Mouse (Mus musculus) stomach, embryonic 14.5 days (tissue): ENCODE results near the gene Cyp8b1. TPM values are rescaled to one million over a fixed set of nuclear protein-coding genes. Genes with fewer than 3 reads are reported as not detected.

ENCODE experiments used
- ATAC-seq: fragments of 200-750 bp; cut with Nextera tagmentation; 2 replicates; pipeline ENCODE4 v1.8.0; 2017; ENCODE audit warnings: low read depth, moderate TSS enrichment; ENCODE audit not compliant: insufficient number of reproducible peaks, insufficient read depth, low FRiP score
- H3K27ac ChIP-seq: fragments of 300-500 bp; sonication (generic); 2 replicates; pipeline ENCODE4 v1.5.1; 2014; ENCODE audit warnings: mild to moderate bottlenecking, low read length, moderate library complexity, mixed read lengths
- H3K27me3 ChIP-seq: fragments of 300-500 bp; sonication (generic); 2 replicates; pipeline ENCODE4 v1.6.1; 2014; ENCODE audit warnings: low read length, control low read depth, mixed read lengths; ENCODE audit not compliant: control insufficient read depth, insufficient read depth
- H3K36me3 ChIP-seq: fragments of 300-500 bp; sonication (generic); 2 replicates; pipeline ENCODE4 v1.6.1; 2014; ENCODE audit warnings: mild to moderate bottlenecking, control low read depth, low read length, moderate library complexity, mixed read lengths; ENCODE audit not compliant: control insufficient read depth, insufficient read depth
- H3K4me1 ChIP-seq: fragments of 300-500 bp; sonication (generic); 2 replicates; pipeline ENCODE4 v1.6.1; 2014; ENCODE audit warnings: low read length, control low read depth, mixed read lengths; ENCODE audit not compliant: control insufficient read depth, insufficient read depth
- H3K4me2 ChIP-seq: fragments of 300-500 bp; sonication (generic); replicated peaks from 2 replicates; pipeline ENCODE4 v1.6.1; 2014; ENCODE audit warnings: low read depth, low read length, control low read depth
- H3K4me3 ChIP-seq: fragments of 300-500 bp; sonication (generic); 2 replicates; pipeline ENCODE4 v1.5.1; 2014; ENCODE audit warnings: low read depth, low read length, control low read depth
- H3K9ac ChIP-seq: fragments of 300-500 bp; sonication (generic); replicated peaks from 2 replicates; pipeline ENCODE4 v1.6.1; 2014; ENCODE audit warnings: low read depth, mild to moderate bottlenecking, control low read depth, low read length, moderate library complexity, mixed read lengths
- H3K9me3 ChIP-seq: fragments of 300-500 bp; sonication (generic); 2 replicates; pipeline ENCODE4 v1.6.1; 2016; ENCODE audit warnings: low read depth, low read length, control low read depth; ENCODE audit not compliant: control insufficient read depth
- WGBS: fragments of 180-500 bp; shearing (Covaris S2); extraction: QIAGEN DNeasy Blood & Tissue Kit; methylation state at CpG from one replicate; pipeline ENCODE4 v1.1.7; 2014; 5-methylcytosine and 5-hydroxymethylcytosine counted together
- polyA plus RNA-seq: library from polyadenylated mRNA; unstranded; fragments of >200 nt; fragmentation: Nextera tagmentation; extraction: Ambion mirVana; gene quantifications from 2 replicates; pipeline ENCODE4 v1.2.1, GENCODE M21; 2014

Cyp8b1 gene
- polyA plus RNA-seq, 1 experiment from 2014 or later: not detected

DNA sequence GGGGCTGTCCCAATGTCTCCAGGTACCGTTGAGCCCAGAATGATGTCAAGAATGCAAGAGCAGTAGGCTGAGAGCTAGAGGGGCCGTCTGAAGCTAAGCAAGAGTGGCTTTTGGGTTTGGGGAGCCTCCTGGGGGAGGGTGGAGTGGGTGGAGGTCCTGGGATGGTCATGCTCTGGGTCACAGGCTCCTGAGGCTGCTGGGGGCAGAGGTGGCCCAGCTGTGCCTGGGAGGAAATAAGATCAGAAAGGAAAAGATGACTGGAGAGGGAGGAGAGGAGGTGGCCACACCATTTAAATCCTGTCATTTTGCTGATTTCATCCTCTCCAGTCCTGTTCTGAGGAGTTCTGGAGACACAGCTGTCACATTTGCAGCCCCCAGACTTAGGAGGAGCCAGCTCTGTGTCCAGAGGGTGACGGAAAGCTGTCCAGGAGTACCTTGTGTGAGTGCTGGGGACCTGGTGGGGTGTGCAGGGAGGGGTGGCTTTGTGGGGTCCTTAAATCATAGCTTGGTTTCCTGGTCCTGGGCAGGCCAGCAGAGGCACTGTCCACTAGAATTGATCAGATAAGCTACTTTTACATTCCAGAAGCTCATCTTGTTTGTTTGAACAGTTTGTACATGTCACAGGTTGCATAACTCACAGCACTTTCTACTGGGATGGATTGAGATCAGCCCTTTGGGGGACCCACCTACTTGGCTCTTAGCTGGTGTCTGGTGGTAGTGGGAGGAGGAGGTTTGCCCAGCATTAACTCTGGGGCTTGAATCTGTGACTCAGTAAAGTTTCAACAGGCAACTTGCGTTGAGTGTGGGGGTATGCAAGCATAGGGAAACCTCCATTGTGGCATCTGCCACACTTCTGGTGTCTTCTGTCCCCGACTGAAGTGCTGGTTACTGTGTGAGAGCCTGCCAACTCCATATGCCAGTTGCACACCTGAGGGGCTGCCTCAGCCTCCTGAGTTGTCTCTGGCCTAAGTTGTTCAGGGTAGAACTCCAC lies 14.1 kb downstream of the Cyp8b1 start:
- Histone ChIP-seq H3K9ac (no peak overlapping the region), H3K9me3 (no peaks in the 10 kb centered on the region), H3K4me2 (no peak overlapping the region), H3K27ac (no peak overlapping the region), H3K27me3 (no peaks in the 10 kb centered on the region), H3K4me3 (no peak overlapping the region), H3K36me3 (no peaks in the 10 kb centered on the region), H3K4me1 (no peaks in the 10 kb centered on the region)
- ATAC-seq: no peak
- WGBS: 62% methylated on average over 5 of the region's 5 CpGs

DNA sequence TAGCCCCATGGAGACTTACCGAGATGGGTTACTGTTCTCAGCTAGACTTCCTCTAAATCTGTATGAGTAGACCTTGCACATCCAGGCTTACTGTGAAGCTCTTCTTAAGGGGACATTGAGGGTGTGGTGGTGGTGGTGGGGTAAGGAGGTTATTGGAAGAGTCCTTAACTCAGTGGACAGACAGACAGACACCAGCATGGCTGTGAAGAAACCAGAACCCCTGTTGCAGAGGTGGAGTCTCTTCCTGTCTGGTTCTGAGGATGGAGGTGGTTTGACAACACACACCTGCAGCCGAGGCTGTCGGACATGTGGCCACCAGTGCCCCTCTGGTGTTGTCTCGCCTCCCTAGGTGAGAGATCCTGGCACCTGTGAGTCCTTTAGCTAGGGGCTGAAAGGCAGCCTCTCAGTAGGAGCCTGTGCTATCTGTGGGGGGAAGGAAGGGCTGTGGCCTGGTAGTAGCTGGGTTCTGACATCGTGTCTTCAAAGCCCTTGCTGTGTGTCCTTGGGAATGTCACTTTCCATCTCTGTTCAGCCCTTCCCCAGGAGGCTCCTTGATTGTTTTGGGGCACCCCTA lies 15.7 kb downstream of the Cyp8b1 start:
- H3K4me2 ChIP-seq: no peak overlapping the region
- 80% methylated on average over 5 of the region's 5 CpGs for WGBS

DNA sequence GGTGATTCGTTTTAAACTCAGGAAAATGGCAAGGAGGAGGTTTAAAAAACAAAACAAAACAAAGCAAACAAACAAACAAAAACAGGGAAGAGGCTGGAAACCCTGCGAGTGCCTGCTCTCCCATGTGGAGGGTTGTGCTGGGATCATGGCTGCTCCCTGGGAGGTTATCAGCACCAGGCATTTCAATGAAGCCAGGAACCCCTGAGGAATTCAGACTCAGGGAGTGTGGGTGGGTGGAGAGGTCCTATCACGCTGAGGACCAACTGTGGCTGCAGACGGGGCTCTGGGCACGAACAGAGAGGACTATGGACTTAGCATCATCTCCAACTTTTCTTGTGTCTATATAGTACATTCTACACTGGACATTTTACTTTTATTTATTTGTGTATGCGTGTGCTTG lies 16.8 kb downstream of the Cyp8b1 start:
- no peak overlapping the region for H3K9ac ChIP-seq
- no peak overlapping the region for H3K27ac ChIP-seq
- no peaks in the 10 kb centered on the region for H3K36me3 ChIP-seq
- no peaks in the 10 kb centered on the region for H3K9me3 ChIP-seq
- H3K4me3 ChIP-seq: no peak overlapping the region
- no peaks in the 10 kb centered on the region for H3K27me3 ChIP-seq
- H3K4me1 ChIP-seq: peaks cover 12% of the 10 kb centered on the region; the same call in 1 of the 2 replicates
- ATAC-seq: no peak
- WGBS: 59% methylated on average over 6 of the region's 6 CpGs
- H3K4me2 ChIP-seq: no peak overlapping the region

More for the DNA sequence above, 15.7 kb downstream of the Cyp8b1 start:
- H3K4me1 ChIP-seq: peaks cover 8% of the 10 kb centered on the region; the same call in 1 of the 2 replicates
- H3K27me3 ChIP-seq: no peaks in the 10 kb centered on the region
- no peak for ATAC-seq
- H3K4me3 ChIP-seq: no peak overlapping the region
- H3K9ac ChIP-seq: no peak overlapping the region
- H3K27ac ChIP-seq: no peak overlapping the region
- H3K36me3 ChIP-seq: no peaks in the 10 kb centered on the region
- no peaks in the 10 kb centered on the region for H3K9me3 ChIP-seq

DNA sequence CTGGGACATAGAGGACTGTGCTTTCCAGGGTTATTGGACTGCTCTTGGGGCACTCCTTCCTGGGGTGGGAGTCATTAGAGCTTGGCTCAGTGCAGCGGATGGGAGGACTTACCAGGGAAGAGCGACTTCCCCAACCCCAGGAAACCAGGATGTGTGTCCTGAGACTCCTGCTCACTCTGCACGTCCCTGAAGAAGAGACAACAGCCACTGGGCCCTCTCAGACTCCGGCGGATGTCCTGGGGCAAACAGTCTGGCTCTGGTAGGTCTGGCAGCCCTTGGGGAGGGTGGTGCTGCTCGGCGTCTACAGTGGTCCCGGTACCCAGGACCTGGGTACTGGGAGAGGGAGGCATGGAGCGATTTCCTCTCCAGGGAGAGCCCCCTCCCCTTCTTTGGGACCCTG lies 17.9 kb downstream of the Cyp8b1 start, which contains the start of gene Ackr2:
Gene Ackr2 (plus strand): TSS at position 111 of the 400 bp plus-strand sequence.
- peak within 1 kb of the TSS; percentile 57; the same call in 1 of the 2 replicates for H3K27ac ChIP-seq
- H3K27me3 ChIP-seq: no peaks in the 10 kb centered on the region
- no peak for ATAC-seq
- no peak within 1 kb of the TSS for H3K4me2 ChIP-seq
- no peaks in the 10 kb centered on the region for H3K9me3 ChIP-seq
- peaks cover 16% of the 10 kb centered on the region; the same call in 1 of the 2 replicates for H3K4me1 ChIP-seq
- H3K36me3 ChIP-seq: no peaks in the 10 kb centered on the region
- H3K9ac ChIP-seq: no peak within 1 kb of the TSS
- WGBS: 76% methylated on average over 9 of the region's 9 CpGs
- H3K4me3 ChIP-seq: no peak within 1 kb of the TSS

DNA sequence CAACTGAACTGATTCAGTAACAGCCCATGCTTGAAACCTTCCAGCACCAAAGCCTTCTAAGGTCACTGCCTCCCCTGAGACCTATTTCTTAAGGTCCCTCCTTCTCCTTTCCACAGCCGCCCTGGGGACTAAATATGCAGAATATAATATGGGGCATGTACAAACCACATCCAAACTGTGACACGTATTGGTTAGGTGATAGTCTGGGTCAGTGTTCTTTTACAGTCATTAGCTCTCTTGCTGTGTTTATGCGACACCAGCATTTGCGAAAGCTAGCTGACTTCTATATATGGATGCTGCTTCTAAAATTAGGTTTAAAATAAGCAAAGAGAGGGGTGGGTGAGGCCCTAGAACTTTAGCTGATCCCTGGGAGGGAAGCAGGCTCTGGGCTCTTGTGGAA lies 19.3 kb downstream of the Cyp8b1 start:
- 57% methylated on average over 4 of the region's 4 CpGs for WGBS

DNA sequence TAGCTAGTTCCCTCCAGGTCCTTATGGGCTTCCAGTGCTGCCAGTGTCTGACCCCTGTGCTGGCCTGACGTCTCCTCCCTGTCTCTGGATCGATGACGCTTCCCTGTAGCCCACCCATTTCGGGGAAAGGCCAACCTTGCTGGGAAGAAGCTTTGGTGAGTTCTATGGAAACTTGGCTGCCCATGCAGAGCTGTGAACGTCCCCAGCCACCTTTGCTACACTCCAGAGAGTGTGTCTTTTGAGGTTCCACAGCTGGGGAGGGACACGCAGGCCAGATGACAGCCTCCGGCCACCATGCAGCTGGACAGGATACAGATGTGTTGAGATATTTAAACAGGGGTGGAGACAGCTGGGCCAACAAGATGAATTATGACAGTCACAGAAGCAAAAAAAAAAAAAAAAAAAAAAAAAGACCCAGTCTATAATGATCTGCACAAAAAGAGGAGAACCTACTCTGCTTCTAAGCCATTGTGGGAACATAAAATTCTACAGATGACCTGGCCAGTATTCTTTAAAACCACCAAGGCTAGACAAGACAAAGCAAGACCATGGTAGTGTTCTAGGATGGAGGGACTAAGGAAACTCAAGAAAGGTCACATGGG lies 20.6 kb downstream of the Cyp8b1 start:
- Histone ChIP-seq H3K9ac (no peak overlapping the region), H3K27ac (peak overlapping the region; percentile 21; the same call in 1 of the 2 replicates), H3K9me3 (no peaks in the 10 kb centered on the region), H3K4me1 (peaks cover 22% of the 10 kb centered on the region), H3K4me2 (0 out of 2 replicates have a peak overlapping the region, but pooled peaks have one; percentile 4), H3K27me3 (no peaks in the 10 kb centered on the region), H3K36me3 (no peaks in the 10 kb centered on the region), H3K4me3 (no peak overlapping the region)
- 59% methylated on average over 7 of the region's 7 CpGs for WGBS
- ATAC-seq: no peak

More for the DNA sequence above, 19.3 kb downstream of the Cyp8b1 start:
- Histone ChIP-seq H3K4me1 (peaks cover 16% of the 10 kb centered on the region; the same call in 1 of the 2 replicates), H3K4me3 (no peak overlapping the region), H3K4me2 (no peak overlapping the region), H3K36me3 (no peaks in the 10 kb centered on the region), H3K9ac (no peak overlapping the region), H3K27me3 (no peaks in the 10 kb centered on the region), H3K27ac (peak overlapping the region; percentile 62), H3K9me3 (no peaks in the 10 kb centered on the region)
- peak; percentile 35; the same call in 1 of the 2 replicates for ATAC-seq

DNA sequence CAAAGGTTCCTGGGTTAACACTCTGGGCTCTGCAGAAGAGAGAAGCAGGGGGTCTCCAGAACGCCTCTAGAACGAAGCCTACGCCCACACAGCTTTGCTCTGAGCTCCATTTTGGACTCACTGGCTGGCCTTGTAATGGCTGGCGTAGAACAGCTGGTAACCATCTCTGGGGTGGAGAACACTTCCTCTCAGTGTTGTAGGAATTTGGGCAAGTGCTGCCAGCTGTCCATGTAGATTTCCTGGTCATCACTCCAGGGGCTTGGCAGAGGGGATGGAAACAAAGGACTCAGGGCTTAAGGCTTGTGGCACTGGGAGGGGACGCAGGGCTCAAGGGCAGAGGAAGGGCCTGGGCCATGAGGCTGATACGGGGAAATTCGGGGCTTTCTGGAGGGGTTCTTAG lies 21.7 kb downstream of the Cyp8b1 start:
- Histone ChIP-seq H3K27ac (no peak overlapping the region; the same call in 1 of the 2 replicates), H3K9ac (no peak overlapping the region), H3K36me3 (no peaks in the 10 kb centered on the region), H3K4me2 (no peak overlapping the region), H3K27me3 (no peaks in the 10 kb centered on the region), H3K4me3 (no peak overlapping the region), H3K4me1 (peaks cover 25% of the 10 kb centered on the region), H3K9me3 (no peaks in the 10 kb centered on the region)
- 72% methylated on average over 7 of the region's 7 CpGs for WGBS
- ATAC-seq: no peak

DNA sequence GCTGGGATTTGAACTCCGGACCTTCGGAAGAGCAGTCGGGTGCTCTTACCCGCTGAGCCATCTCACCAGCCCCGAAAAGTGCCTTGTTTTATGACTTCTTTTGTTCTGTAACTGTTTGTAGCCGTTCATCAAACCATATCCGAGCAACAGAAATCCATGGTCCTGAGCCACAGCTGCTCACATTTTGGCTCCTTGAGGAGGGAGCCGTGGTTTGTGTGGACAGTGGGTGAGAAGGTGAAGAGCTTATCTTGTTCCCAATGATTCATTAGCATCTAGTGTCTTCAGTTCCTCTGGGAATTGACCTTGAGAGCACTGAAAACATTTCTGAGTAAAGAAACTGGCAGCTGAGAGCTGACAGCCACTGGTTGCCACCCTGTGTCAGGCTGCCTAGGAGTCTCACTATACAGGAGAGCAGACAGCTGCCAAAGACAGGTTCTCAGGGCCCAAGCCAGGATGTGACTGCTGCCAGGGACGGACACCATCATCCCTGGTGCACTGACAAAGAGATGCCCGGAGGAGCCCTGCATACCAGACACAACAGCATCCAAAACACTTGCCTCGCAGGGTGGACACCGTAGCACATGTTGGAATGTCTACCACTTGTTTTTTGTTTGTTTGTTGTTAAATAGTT lies 23.9 kb downstream of the Cyp8b1 start:
- WGBS: 81% methylated on average over 12 of the region's 12 CpGs
- no peak for ATAC-seq
- Histone ChIP-seq H3K4me2 (no peak overlapping the region), H3K4me1 (peaks cover 25% of the 10 kb centered on the region), H3K9ac (no peak overlapping the region), H3K9me3 (no peaks in the 10 kb centered on the region), H3K36me3 (no peaks in the 10 kb centered on the region), H3K27me3 (no peaks in the 10 kb centered on the region), H3K27ac (no peak overlapping the region), H3K4me3 (no peak overlapping the region)
